Mouse (Mus musculus) embryonic stem cell, embryonic (primary cell): ENCODE data around the gene Atxn3.

Experiments
- CTCF ChIA-PET, 4 experiments: fragments of 300-600 bp in 2 of 4; fragments of 350-600 bp in 2 of 4; sonication (Branson Sonifier 250); formaldehyde crosslinking; loops; one replicate each; lab custom pipeline; 2022; ENCODE audit warnings: inconsistent platforms in 2 of 4; lab: Charles Lee
- POLR2A ChIA-PET, 4 experiments: fragments of 300-600 bp in 2 of 4; fragments of 350-600 bp in 2 of 4; sonication (Branson Sonifier 250); formaldehyde crosslinking; loops; one replicate each; lab custom pipeline; 2022; ENCODE audit warnings: antibody characterized with exemption in 4 of 4, inconsistent platforms in 1 of 4; lab: Charles Lee

Atxn3 gene

GRCm38 (mm10) chr12:101957942-101958544 lies at the start of gene Atxn3:
Gene Atxn3, minus strand, starts transcription at chr12:101958246.
- CTCF ChIA-PET: interaction anchor here in 3 of 4 experiments (0.6 to 1.0 kb wide), 4 partner anchors 17 to 429 kb away, joined by 3 to 8 read pairs (median 4); partner anchors contain the start of gene Cpsf2 (in 1 of the 3)

GRCm38 (mm10) chr12:102000785-102001184 lies 42.7 kb upstream of the Atxn3 start:
- ChIA-PET POLR2A (interaction anchor here in 2 of 4 experiments (0.6 to 1.6 kb wide), 3 partner anchors 11 to 346 kb away, joined by 3 to 6 read pairs (median 3); no protein-coding TSS in a partner anchor), CTCF (interaction anchor here in 2 of 4 experiments (0.5 to 1.7 kb wide), 5 partner anchors 57 to 674 kb away, joined by 3 to 14 read pairs (median 3); no protein-coding TSS in a partner anchor)

More at GRCm38 (mm10) chr12:101957942-101958544, at the start of gene Atxn3:
- POLR2A ChIA-PET: interaction anchor here in 3 of 4 experiments (0.6 to 11.7 kb wide), 24 partner anchors 9 to 880 kb away, joined by 3 to 172 read pairs (median 5); partner anchors contain the start of genes Cpsf2 (in 3 of the 3), Trip11 (in 3 of the 3), Golga5 (in 1 of the 3) and Lgmn (in 1 of the 3)

- POLR2A ChIA-PET: interaction anchor here in 2 of 4 experiments (0.6 to 1.4 kb wide), 4 partner anchors 9 to 917 kb away, joined by 3 to 4 read pairs (median 4); partner anchors contain the start of gene Cpsf2 (in 1 of the 2)
- CTCF ChIA-PET: interaction anchor here in 1 of 4 experiments (1.6 kb wide), 1 partner anchor 388 kb away, joined by 3 read pairs; no protein-coding TSS in a partner anchor
Observed at GRCm38 (mm10) chr12:101998929-101999328, 40.9 kb upstream of the Atxn3 start.

GRCm38 (mm10) chr12:101994576-101995467 lies 36.8 kb upstream of the Atxn3 start:
- ChIA-PET CTCF (no interaction called here), POLR2A (interaction anchor here in 2 of 4 experiments (0.8 to 1.1 kb wide), 4 partner anchors 9 to 22 kb away, joined by 3 to 4 read pairs (median 4); partner anchors contain the start of gene Cpsf2 (in 1 of the 2))

GRCm38 (mm10) chr12:101987659-101988058 lies 29.6 kb upstream of the Atxn3 start:
- POLR2A ChIA-PET: interaction anchor here in 2 of 4 experiments (1.0 to 1.1 kb wide), 3 partner anchors 11 to 12 kb away, joined by 3 to 5 read pairs (median 3); partner anchors contain the start of gene Cpsf2 (in 1 of the 2)

GRCm38 (mm10) chr12:101985110-101985509 lies 27.1 kb upstream of the Atxn3 start:
- POLR2A ChIA-PET: no interaction called here
- CTCF ChIA-PET: no interaction called here

More at GRCm38 (mm10) chr12:101987659-101988058, 29.6 kb upstream of the Atxn3 start:
- CTCF ChIA-PET: interaction anchor here in 2 of 4 experiments (0.6 to 1.6 kb wide), 2 partner anchors 10 to 358 kb away, joined by 3 to 4 read pairs; no protein-coding TSS in a partner anchor

GRCm38 (mm10) chr12:101982977-101983376 lies 24.9 kb upstream of the Atxn3 start:
- POLR2A ChIA-PET: interaction anchor here in 2 of 4 experiments (0.6 to 1.9 kb wide), 4 partner anchors 7 to 176 kb away, joined by 3 to 7 read pairs (median 4); partner anchors contain the start of gene Cpsf2 (in 1 of the 2)

GRCm38 (mm10) chr12:101981559-101981958 lies 23.5 kb upstream of the Atxn3 start:
- POLR2A ChIA-PET: interaction anchor here (0.5 to 1.9 kb wide), 6 partner anchors 9 to 877 kb away, joined by 4 to 8 read pairs (median 5); partner anchors contain the start of genes Golga5 (in 1 of the 4) and Trip11 (in 1 of the 4)
- CTCF ChIA-PET: interaction anchor here in 1 of 4 experiments (1.2 kb wide), 1 partner anchor 10 kb away, joined by 3 read pairs; no protein-coding TSS in a partner anchor

More at GRCm38 (mm10) chr12:101982977-101983376, 24.9 kb upstream of the Atxn3 start:
- CTCF ChIA-PET: no interaction called here

GRCm38 (mm10) chr12:101980266-101980665 lies 22.2 kb upstream of the Atxn3 start:
- CTCF ChIA-PET: interaction anchor here in 1 of 4 experiments (1.4 kb wide), 1 partner anchor 481 kb away, joined by 5 read pairs; no protein-coding TSS in a partner anchor
- POLR2A ChIA-PET: interaction anchor here in 3 of 4 experiments (0.6 to 1.5 kb wide), 4 partner anchors 10 to 492 kb away, joined by 3 to 8 read pairs (median 4); no protein-coding TSS in a partner anchor

- ChIA-PET CTCF (no interaction called here), POLR2A (interaction anchor here in 2 of 4 experiments (0.5 to 0.6 kb wide), 2 partner anchors 482 to 926 kb away, joined by 3 read pairs; no protein-coding TSS in a partner anchor)
Observed at GRCm38 (mm10) chr12:101979213-101979750, 21.2 kb upstream of the Atxn3 start.

- POLR2A ChIA-PET: interaction anchor here in 2 of 4 experiments (0.6 to 1.0 kb wide), 2 partner anchors 16 to 18 kb away, joined by 3 to 4 read pairs; no protein-coding TSS in a partner anchor
- CTCF ChIA-PET: no interaction called here
Observed at GRCm38 (mm10) chr12:101978588-101978987, 20.5 kb upstream of the Atxn3 start.

- ChIA-PET POLR2A (interaction anchor here in 3 of 4 experiments (0.6 to 1.0 kb wide), 3 partner anchors 17 to 66 kb away, joined by 3 to 4 read pairs (median 3); no protein-coding TSS in a partner anchor), CTCF (no interaction called here)
Observed at GRCm38 (mm10) chr12:101978162-101978561, 20.1 kb upstream of the Atxn3 start.

GRCm38 (mm10) chr12:101977404-101977915 lies 19.4 kb upstream of the Atxn3 start:
- ChIA-PET CTCF (no interaction called here), POLR2A (interaction anchor here in 3 of 4 experiments (0.6 to 6.9 kb wide), 7 partner anchors 11 to 409 kb away, joined by 3 to 172 read pairs (median 3); partner anchors contain the start of gene Atxn3 (in 1 of the 3))

- CTCF ChIA-PET: no interaction called here
- POLR2A ChIA-PET: interaction anchor here (0.6 to 6.9 kb wide), 30 partner anchors 9 to 463 kb away, joined by 3 to 172 read pairs (median 4); partner anchors contain the start of genes Atxn3 (in 3 of the 4), Trip11 (in 2 of the 4) and Lgmn (in 1 of the 4)
Observed at GRCm38 (mm10) chr12:101976651-101977403, 18.8 kb upstream of the Atxn3 start.

- POLR2A ChIA-PET: interaction anchor here (0.5 to 6.9 kb wide), 60 partner anchors 8 to 1075 kb away, joined by 3 to 172 read pairs (median 3); partner anchors contain the start of genes Atxn3 (in 3 of the 4), Trip11 (in 3 of the 4), Fbln5 (in 1 of the 4) and Lgmn (in 1 of the 4)
Observed at GRCm38 (mm10) chr12:101975601-101976571, 17.8 kb upstream of the Atxn3 start, which contains the start of gene Cpsf2. Gene Cpsf2, plus strand, starts transcription at chr12:101975988.

More at GRCm38 (mm10) chr12:101975601-101976571, 17.8 kb upstream of the Atxn3 start, which contains the start of gene Cpsf2:
- CTCF ChIA-PET: interaction anchor here in 3 of 4 experiments (0.6 to 1.1 kb wide), 5 partner anchors 10 to 1392 kb away, joined by 3 to 5 read pairs (median 3); partner anchors contain the start of gene Atxn3 (in 1 of the 3)
